Mouse (Mus musculus): ENCODE measurements around the gene Sorbs1.

Sorbs1 gene

GRCm38 (mm10) chr19:40462892-40463291, 50.7 kb downstream of the Sorbs1 start:
- CTCF ChIA-PET, result no interaction called here
- POLR2A ChIA-PET, result interaction anchor here in 1 of 4 experiments (0.6 kb wide), 1 partner anchor 22 kb away, joined by 3 read pairs; no protein-coding TSS in a partner anchor

- ChIA-PET POLR2A (interaction anchor here in 1 of 4 experiments (0.6 kb wide), 1 partner anchor 22 kb away, joined by 3 read pairs; no protein-coding TSS in a partner anchor), CTCF (no interaction called here)
These were observed 51.1 kb downstream of the Sorbs1 start for GRCm38 (mm10) chr19:40462481-40462880.

- ChIA-PET POLR2A (no interaction called here), CTCF (no interaction called here)
These were observed 51.9 kb downstream of the Sorbs1 start for GRCm38 (mm10) chr19:40461662-40462061.

- POLR2A ChIA-PET, result interaction anchor here in 1 of 4 experiments (0.6 kb wide), 1 partner anchor 61 kb away, joined by 3 read pairs; no protein-coding TSS in a partner anchor
- CTCF ChIA-PET, result interaction anchor here in 1 of 4 experiments (0.7 kb wide), 1 partner anchor 135 kb away, joined by 6 read pairs; no protein-coding TSS in a partner anchor
These were observed 52.6 kb downstream of the Sorbs1 start for GRCm38 (mm10) chr19:40460854-40461490.

- POLR2A ChIA-PET, result no interaction called here
- CTCF ChIA-PET, result interaction anchor here in 1 of 4 experiments (0.7 kb wide), 1 partner anchor 263 kb away, joined by 3 read pairs; no protein-coding TSS in a partner anchor
These were observed 54.2 kb downstream of the Sorbs1 start for GRCm38 (mm10) chr19:40459338-40459737.

GRCm38 (mm10) chr19:40458806-40459205, 54.8 kb downstream of the Sorbs1 start:
- ChIA-PET POLR2A (interaction anchor here in 1 of 4 experiments (0.6 kb wide), 1 partner anchor 53 kb away, joined by 3 read pairs; no protein-coding TSS in a partner anchor), CTCF (no interaction called here)

GRCm38 (mm10) chr19:40455248-40455647, 58.3 kb downstream of the Sorbs1 start:
- ChIA-PET CTCF (interaction anchor here in 1 of 4 experiments (0.6 kb wide), 1 partner anchor 1211 kb away, joined by 3 read pairs; no protein-coding TSS in a partner anchor), POLR2A (interaction anchor here in 1 of 4 experiments (1.4 kb wide), 1 partner anchor 11 kb away, joined by 5 read pairs; no protein-coding TSS in a partner anchor)

- POLR2A ChIA-PET, result interaction anchor here (0.7 to 1.4 kb wide), 8 partner anchors 10 to 134 kb away, joined by 3 to 6 read pairs (median 4); partner anchors contain the start of genes Aldh18a1 (in 1 of the 4) and Sorbs1 (in 1 of the 4)
These were observed 59.5 kb downstream of the Sorbs1 start for GRCm38 (mm10) chr19:40454096-40454495.

GRCm38 (mm10) chr19:40452201-40452600, 61.4 kb downstream of the Sorbs1 start:
- ChIA-PET POLR2A (interaction anchor here in 1 of 4 experiments (0.9 kb wide), 1 partner anchor 37 kb away, joined by 3 read pairs; no protein-coding TSS in a partner anchor), CTCF (interaction anchor here in 2 of 4 experiments (0.9 to 2.0 kb wide), 2 partner anchors 15 to 61 kb away, joined by 4 to 6 read pairs; no protein-coding TSS in a partner anchor)

More at GRCm38 (mm10) chr19:40454096-40454495, 59.5 kb downstream of the Sorbs1 start:
- CTCF ChIA-PET, result interaction anchor here in 1 of 4 experiments (0.7 kb wide), 1 partner anchor 62 kb away, joined by 3 read pairs; no protein-coding TSS in a partner anchor

- POLR2A ChIA-PET, result interaction anchor here in 1 of 4 experiments (0.6 kb wide), 1 partner anchor 42 kb away, joined by 3 read pairs; no protein-coding TSS in a partner anchor
- CTCF ChIA-PET, result interaction anchor here in 2 of 4 experiments (0.6 to 2.0 kb wide), 2 partner anchors 42 to 60 kb away, joined by 3 to 6 read pairs; no protein-coding TSS in a partner anchor
These were observed 62.3 kb downstream of the Sorbs1 start for GRCm38 (mm10) chr19:40451307-40451706.

GRCm38 (mm10) chr19:40446525-40446924, 67.1 kb downstream of the Sorbs1 start:
- CTCF ChIA-PET, result no interaction called here
- POLR2A ChIA-PET, result no interaction called here

GRCm38 (mm10) chr19:40442377-40442776, 71.2 kb downstream of the Sorbs1 start:
- ChIA-PET CTCF (no interaction called here), POLR2A (no interaction called here)

- CTCF ChIA-PET, result no interaction called here
- POLR2A ChIA-PET, result interaction anchor here in 1 of 4 experiments (0.6 kb wide), 1 partner anchor 25 kb away, joined by 3 read pairs; no protein-coding TSS in a partner anchor
These were observed 72.6 kb downstream of the Sorbs1 start for GRCm38 (mm10) chr19:40440951-40441350.

- ChIA-PET CTCF (interaction anchor here in 1 of 4 experiments (0.6 kb wide), 1 partner anchor 55 kb away, joined by 3 read pairs; no protein-coding TSS in a partner anchor), POLR2A (interaction anchor here in 2 of 4 experiments (0.7 kb wide), 2 partner anchors 199 to 342 kb away, joined by 3 to 4 read pairs; no protein-coding TSS in a partner anchor)
These were observed 74.7 kb downstream of the Sorbs1 start for GRCm38 (mm10) chr19:40438907-40439306.

GRCm38 (mm10) chr19:40437651-40438068, 75.9 kb downstream of the Sorbs1 start:
- CTCF ChIA-PET, result no interaction called here
- POLR2A ChIA-PET, result no interaction called here

GRCm38 (mm10) chr19:40436465-40437200, 76.9 kb downstream of the Sorbs1 start:
- ChIA-PET POLR2A (no interaction called here), CTCF (no interaction called here)

- POLR2A ChIA-PET, result interaction anchor here in 1 of 4 experiments (0.6 kb wide), 1 partner anchor 1059 kb away, joined by 4 read pairs; no protein-coding TSS in a partner anchor
These were observed 77.8 kb downstream of the Sorbs1 start for GRCm38 (mm10) chr19:40435797-40436196.

GRCm38 (mm10) chr19:40435045-40435444, 78.5 kb downstream of the Sorbs1 start:
- CTCF ChIA-PET, result interaction anchor here in 3 of 4 experiments (0.6 to 1.3 kb wide), 5 partner anchors 13 to 1710 kb away, joined by 3 to 4 read pairs (median 3); no protein-coding TSS in a partner anchor
- POLR2A ChIA-PET, result no interaction called here

More at GRCm38 (mm10) chr19:40435797-40436196, 77.8 kb downstream of the Sorbs1 start:
- CTCF ChIA-PET, result interaction anchor here in 1 of 4 experiments (1.1 kb wide), 1 partner anchor 44 kb away, joined by 3 read pairs; no protein-coding TSS in a partner anchor
